Mouse (Mus musculus): ENCODE measurements around the gene Zranb1.
A peak's percentile ranks its signal among the peaks of the same experiment; 100 is the strongest.

Zranb1 gene

GRCm38 (mm10) chr7:133003421-133003820, 72.5 kb downstream of the Zranb1 start:
- DNase-seq: peak; percentile 90

- DNase-seq: no peak
These were observed 74.8 kb downstream of the Zranb1 start for GRCm38 (mm10) chr7:133005772-133006171.

- no peak for DNase-seq
These were observed 76.4 kb downstream of the Zranb1 start for GRCm38 (mm10) chr7:133007343-133007742.

GRCm38 (mm10) chr7:133008663-133009062, 77.7 kb downstream of the Zranb1 start:
- no peak for DNase-seq

- no peak for DNase-seq
These were observed 78.7 kb downstream of the Zranb1 start for GRCm38 (mm10) chr7:133009676-133010075.

- no peak for DNase-seq
These were observed 79.5 kb downstream of the Zranb1 start for GRCm38 (mm10) chr7:133010477-133010876.

- peak; percentile 83 for DNase-seq
These were observed 80.2 kb downstream of the Zranb1 start for GRCm38 (mm10) chr7:133011191-133011590.

GRCm38 (mm10) chr7:133011611-133012010, 80.7 kb downstream of the Zranb1 start:
- DNase-seq: no peak

GRCm38 (mm10) chr7:133012637-133013366, 81.9 kb downstream of the Zranb1 start:
- peak; percentile 49 for DNase-seq

GRCm38 (mm10) chr7:133013923-133014322, 83.0 kb downstream of the Zranb1 start:
- no peak for DNase-seq

GRCm38 (mm10) chr7:133014631-133015030, 83.7 kb downstream of the Zranb1 start:
- DNase-seq: no peak

- no peak for DNase-seq
These were observed 84.6 kb downstream of the Zranb1 start for GRCm38 (mm10) chr7:133015416-133016070.

- no peak for DNase-seq
These were observed 88.0 kb downstream of the Zranb1 start for GRCm38 (mm10) chr7:133018961-133019360.

GRCm38 (mm10) chr7:133019481-133020020, 88.6 kb downstream of the Zranb1 start:
- DNase-seq: no peak

- no peak for DNase-seq
These were observed 93.8 kb downstream of the Zranb1 start for GRCm38 (mm10) chr7:133024694-133025093.

GRCm38 (mm10) chr7:133027930-133028329, 97.0 kb downstream of the Zranb1 start:
- DNase-seq: no peak

- no peak for DNase-seq
These were observed 98.1 kb downstream of the Zranb1 start for GRCm38 (mm10) chr7:133029004-133029403.

GRCm38 (mm10) chr7:133029496-133030047, 98.6 kb downstream of the Zranb1 start:
- DNase-seq: no peak

- peak; percentile 55 for DNase-seq
These were observed 101.8 kb downstream of the Zranb1 start for GRCm38 (mm10) chr7:133032589-133033203.

GRCm38 (mm10) chr7:133035901-133036300, 105.0 kb downstream of the Zranb1 start:
- no peak for DNase-seq

All from layer of hippocampus, adult 9-11 months (tissue).